Mouse (Mus musculus): ENCODE data around the gene Med13l. TPM values are rescaled to one million over a fixed set of nuclear protein-coding genes. Genes with fewer than 3 reads are reported as not detected.
A peak's percentile ranks its signal among the peaks of the same experiment; 100 is the strongest.

Gene Med13l
- polyA plus RNA-seq, 1 experiment from 2014 or later: 11.5 TPM

DNA sequence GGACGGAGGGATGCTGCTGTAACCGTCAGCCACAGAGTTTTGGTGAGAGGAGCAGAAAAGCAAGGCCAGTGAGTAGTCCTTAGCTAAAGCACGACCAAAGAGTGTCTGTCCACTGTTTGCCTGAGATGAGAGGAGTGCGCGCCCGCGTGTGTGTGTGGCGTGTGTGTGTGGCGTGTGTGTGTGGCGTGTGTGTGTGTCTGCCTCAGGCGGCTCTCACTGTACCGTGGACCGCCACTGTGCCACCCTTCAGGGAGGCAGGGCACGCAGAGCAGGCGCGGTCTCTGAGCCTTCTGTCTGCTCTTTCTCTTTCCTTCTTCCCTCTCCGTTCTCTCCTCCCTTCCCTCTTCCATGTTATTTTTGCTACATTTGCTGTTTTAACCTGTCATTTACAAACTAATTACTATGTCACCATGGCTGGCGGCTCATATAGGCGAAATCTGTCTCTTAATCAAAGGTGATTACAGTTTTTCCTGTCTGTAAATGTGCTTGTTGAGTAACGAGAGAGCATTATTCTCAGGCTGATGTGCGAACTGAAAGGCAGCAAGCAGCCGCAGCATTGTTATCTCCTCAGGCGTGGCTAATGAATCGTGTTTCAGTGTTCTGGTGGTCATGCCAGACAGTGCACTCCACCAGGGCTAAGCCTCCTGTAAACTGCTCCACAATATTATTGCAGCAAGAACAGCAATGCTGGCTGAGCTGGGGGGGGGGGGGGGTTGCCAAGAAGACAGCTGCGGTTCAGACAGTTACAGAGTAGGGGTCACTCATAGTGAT, 106.1 kb downstream of the Med13l start:
- Histone ChIP-seq H3K4me3 (replicated peaks) (peak overlapping the region; percentile 18), H3K4me1 (peaks cover 46% of the 10 kb centered on the region), H3K36me3 (no peaks in the 10 kb centered on the region), H3K9me3 (replicated peaks) (no peaks in the 10 kb centered on the region), H3K9ac (replicated peaks) (peak overlapping the region; percentile 8; the same call in 1 of the 2 replicates), H3K27ac (replicated peaks) (peak overlapping the region; percentile 77), H3K27me3 (replicated peaks) (no peaks in the 10 kb centered on the region), H3K4me2 (peak overlapping the region; percentile 50)
- peak; percentile 77 for ATAC-seq (ENCODE audit: low FRiP score)
- WGBS: 21% methylated on average over 25 of the region's 25 CpGs

DNA sequence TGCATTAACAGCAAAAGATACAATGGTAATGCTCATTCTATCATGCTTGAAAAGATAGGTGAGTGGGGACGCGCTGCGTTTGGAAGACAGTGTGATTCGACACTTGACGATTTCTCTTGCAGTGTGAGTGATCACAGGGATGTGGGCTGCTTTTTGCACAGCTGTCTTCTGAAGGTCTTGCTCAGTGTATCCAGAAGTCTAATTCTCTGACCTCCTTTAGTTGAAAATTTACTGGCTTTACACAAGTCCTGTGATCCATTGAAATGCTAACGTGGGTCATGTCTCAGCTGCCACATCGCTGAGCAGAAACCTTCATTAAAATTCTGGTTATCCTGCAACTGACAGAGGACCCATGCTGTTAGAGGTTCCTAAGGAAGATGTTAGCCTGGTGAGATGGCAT, 107.4 kb downstream of the Med13l start:
- no peak overlapping the region for H3K9ac ChIP-seq (replicated peaks)
- H3K27me3 ChIP-seq (replicated peaks): no peaks in the 10 kb centered on the region
- H3K4me2 ChIP-seq: no peak overlapping the region
- H3K36me3 ChIP-seq: no peaks in the 10 kb centered on the region
- H3K9me3 ChIP-seq (replicated peaks): no peaks in the 10 kb centered on the region
- H3K27ac ChIP-seq (replicated peaks): no peak overlapping the region
- ATAC-seq (ENCODE audit: low FRiP score): no peak
- WGBS: 14% methylated on average over 7 of the region's 7 CpGs
- H3K4me1 ChIP-seq: peaks cover 57% of the 10 kb centered on the region
- H3K4me3 ChIP-seq (replicated peaks): no peak overlapping the region

DNA sequence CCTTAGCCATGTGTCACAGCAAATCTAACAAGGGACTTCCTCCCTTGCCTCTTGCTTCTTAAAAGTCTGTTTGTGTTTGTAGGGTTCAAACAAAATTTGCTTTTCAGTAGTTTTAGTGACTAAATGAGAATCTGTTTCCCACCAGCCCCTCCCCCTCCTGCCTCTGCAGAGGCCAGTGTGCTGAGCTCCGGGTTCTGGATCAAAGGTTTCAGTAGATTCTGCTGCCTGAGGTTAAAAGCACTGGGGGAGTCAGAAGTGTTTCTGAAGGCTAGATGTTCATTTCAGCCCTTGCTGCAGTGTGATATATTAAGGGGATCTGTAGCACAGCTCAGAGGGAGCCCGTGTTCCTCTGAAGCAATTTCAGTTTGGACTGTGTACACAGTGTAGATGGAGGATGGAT, 108.5 kb downstream of the Med13l start:
- Histone ChIP-seq H3K4me3 (replicated peaks) (no peak overlapping the region), H3K27ac (replicated peaks) (no peak overlapping the region), H3K27me3 (replicated peaks) (no peaks in the 10 kb centered on the region), H3K9ac (replicated peaks) (no peak overlapping the region), H3K4me2 (no peak overlapping the region), H3K4me1 (peaks cover 63% of the 10 kb centered on the region), H3K36me3 (no peaks in the 10 kb centered on the region), H3K9me3 (replicated peaks) (no peaks in the 10 kb centered on the region)
- no peak for ATAC-seq (ENCODE audit: low FRiP score)
- WGBS: 17% methylated on average over 2 of the region's 2 CpGs

DNA sequence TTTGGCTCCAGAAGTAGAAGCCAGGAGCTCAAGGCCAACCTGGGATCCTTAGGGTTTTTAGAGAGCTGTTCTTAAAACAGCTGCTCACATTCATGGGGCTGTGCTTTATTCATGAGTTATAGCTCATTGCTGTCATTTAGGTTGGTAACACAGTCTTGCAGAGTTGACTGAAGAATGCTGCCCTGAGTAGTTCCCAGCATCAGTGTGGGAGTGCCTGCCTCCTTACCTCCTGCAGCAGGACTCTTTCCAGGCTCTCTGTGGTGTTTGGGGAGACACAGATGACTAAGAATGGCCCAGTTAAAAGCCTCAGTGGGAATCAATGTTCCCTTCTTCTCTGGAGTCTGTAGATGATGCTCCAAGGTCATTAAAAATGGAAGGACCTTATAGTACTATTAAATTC, 111.6 kb downstream of the Med13l start:
- Histone ChIP-seq H3K4me1 (peaks cover 74% of the 10 kb centered on the region), H3K27me3 (replicated peaks) (no peaks in the 10 kb centered on the region), H3K27ac (replicated peaks) (no peak overlapping the region), H3K9me3 (replicated peaks) (no peaks in the 10 kb centered on the region), H3K4me2 (no peak overlapping the region), H3K9ac (replicated peaks) (no peak overlapping the region), H3K4me3 (replicated peaks) (no peak overlapping the region), H3K36me3 (no peaks in the 10 kb centered on the region)
- ATAC-seq (ENCODE audit: low FRiP score): no peak

DNA sequence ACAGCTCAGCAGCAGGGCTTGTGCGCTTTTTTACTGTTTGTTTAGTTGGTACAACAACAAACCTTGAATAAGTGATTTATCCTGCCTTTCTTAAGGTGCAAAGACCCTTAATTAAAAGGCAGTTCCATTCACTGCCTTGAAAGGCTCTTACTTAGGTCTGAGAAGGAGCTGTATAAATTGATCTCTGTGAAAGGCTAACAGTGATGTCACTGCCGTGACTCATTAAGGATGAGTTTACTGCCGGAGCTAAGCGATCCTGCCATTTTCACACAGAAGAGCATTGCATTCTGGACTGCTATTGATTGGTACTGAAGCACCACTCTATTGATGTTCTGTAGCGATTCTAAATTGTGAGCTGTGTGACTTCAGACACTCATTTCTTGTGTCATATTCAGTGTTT, 113.4 kb downstream of the Med13l start:
- Histone ChIP-seq H3K9ac (replicated peaks) (no peak overlapping the region), H3K27ac (replicated peaks) (peak overlapping the region; percentile 15), H3K9me3 (replicated peaks) (no peaks in the 10 kb centered on the region), H3K27me3 (replicated peaks) (no peaks in the 10 kb centered on the region), H3K36me3 (no peaks in the 10 kb centered on the region), H3K4me1 (peaks cover 73% of the 10 kb centered on the region), H3K4me3 (replicated peaks) (no peak overlapping the region), H3K4me2 (no peak overlapping the region)
- no peak for ATAC-seq (ENCODE audit: low FRiP score)
- 12% methylated on average over 5 of the region's 5 CpGs for WGBS

DNA sequence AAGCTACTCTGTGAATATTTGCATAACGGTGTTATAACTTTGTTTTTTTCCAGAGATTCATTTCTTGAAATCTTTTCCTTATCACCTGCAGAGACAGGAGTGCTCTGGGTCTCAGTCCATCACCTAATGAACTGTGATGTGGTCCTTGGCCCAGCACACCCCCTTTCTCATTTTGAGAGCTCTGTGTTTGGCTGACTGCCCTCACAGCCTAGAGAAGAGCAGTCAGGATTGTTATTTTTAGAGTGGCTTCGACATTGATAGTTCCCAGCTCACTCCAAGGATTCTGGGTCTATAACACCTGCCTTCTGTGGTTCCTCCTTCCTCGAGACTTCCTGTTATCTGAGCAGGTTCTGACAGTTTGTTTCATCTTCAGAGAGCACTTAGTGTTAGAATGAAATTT, 113.8 kb downstream of the Med13l start:
- no peaks in the 10 kb centered on the region for H3K36me3 ChIP-seq
- WGBS: 42% methylated on average over 3 of the region's 3 CpGs
- peaks cover 73% of the 10 kb centered on the region for H3K4me1 ChIP-seq
- H3K27ac ChIP-seq (replicated peaks): peak overlapping the region; percentile 15
- H3K9ac ChIP-seq (replicated peaks): no peak overlapping the region
- no peak overlapping the region for H3K4me3 ChIP-seq (replicated peaks)
- no peak for ATAC-seq (ENCODE audit: low FRiP score)
- H3K9me3 ChIP-seq (replicated peaks): no peaks in the 10 kb centered on the region
- H3K27me3 ChIP-seq (replicated peaks): no peaks in the 10 kb centered on the region
- no peak overlapping the region for H3K4me2 ChIP-seq

DNA sequence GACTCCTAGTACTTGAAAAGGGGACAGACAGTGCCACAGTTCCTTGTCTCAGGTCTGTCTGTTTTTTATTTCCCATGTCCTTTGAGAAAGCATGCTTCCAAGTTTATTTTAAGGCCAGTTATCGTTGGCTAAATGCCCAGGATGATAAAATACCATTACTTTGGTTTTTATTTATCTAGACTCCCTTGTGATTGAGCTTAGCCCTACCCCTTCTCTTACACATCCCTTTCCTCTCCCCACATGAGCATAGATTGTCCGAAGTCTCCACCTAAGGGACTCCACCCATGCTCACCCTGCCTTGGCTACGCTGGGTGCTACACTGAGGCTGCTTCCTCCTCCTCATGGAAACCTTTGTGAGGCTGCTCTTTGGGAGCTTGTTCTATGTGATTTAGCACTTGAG, 115.2 kb downstream of the Med13l start:
- H3K36me3 ChIP-seq: no peaks in the 10 kb centered on the region
- WGBS: 64% methylated on average over 3 of the region's 3 CpGs
- H3K4me1 ChIP-seq: peaks cover 78% of the 10 kb centered on the region
- H3K9ac ChIP-seq (replicated peaks): no peak overlapping the region
- ATAC-seq (ENCODE audit: low FRiP score): no peak
- H3K4me2 ChIP-seq: no peak overlapping the region
- H3K27me3 ChIP-seq (replicated peaks): no peaks in the 10 kb centered on the region
- H3K4me3 ChIP-seq (replicated peaks): no peak overlapping the region
- H3K27ac ChIP-seq (replicated peaks): no peak overlapping the region
- H3K9me3 ChIP-seq (replicated peaks): no peaks in the 10 kb centered on the region

DNA sequence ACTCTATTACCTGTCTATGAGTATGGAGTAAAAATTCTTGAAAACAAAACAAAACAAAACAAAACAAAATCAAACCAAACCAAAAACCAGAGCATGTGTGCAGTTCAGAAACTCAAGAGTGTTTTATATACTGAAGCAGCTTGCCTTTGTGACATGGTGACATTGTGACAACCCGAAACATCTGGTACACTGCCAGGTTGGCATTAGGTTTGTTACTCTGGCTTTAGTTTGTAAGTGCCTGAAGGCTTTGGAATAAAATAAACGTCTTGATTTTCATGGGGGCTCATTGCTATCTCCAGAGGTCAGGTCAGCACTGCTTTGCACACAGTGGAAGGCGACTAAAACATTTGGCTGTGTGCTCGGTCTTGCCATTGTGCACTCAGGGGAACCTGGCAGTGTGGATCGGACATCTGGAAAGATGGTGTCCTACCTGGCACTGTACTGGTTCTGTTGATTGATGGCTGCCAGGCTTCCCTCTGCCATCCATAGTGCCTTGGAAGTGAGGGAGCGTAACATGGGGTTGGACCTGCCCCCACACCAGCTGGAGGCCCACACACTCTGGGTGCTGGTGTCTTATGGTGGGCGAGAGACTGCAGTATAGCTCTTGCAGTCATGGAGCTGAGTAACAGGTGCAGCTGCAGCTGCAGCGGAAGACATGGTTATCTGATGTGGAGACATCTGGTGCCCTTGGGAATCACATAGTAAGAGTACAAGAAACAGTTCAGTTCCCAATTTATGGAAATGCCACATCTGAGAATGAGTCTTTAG, 115.9 kb downstream of the Med13l start:
- H3K9ac ChIP-seq (replicated peaks): no peak overlapping the region
- no peak overlapping the region for H3K4me3 ChIP-seq (replicated peaks)
- no peak overlapping the region for H3K4me2 ChIP-seq
- no peak overlapping the region for H3K27ac ChIP-seq (replicated peaks)
- peaks cover 77% of the 10 kb centered on the region for H3K4me1 ChIP-seq
- WGBS: 68% methylated on average over 8 of the region's 8 CpGs
- no peaks in the 10 kb centered on the region for H3K27me3 ChIP-seq (replicated peaks)
- H3K9me3 ChIP-seq (replicated peaks): no peaks in the 10 kb centered on the region
- H3K36me3 ChIP-seq: no peaks in the 10 kb centered on the region
- no peak for ATAC-seq (ENCODE audit: low FRiP score)

DNA sequence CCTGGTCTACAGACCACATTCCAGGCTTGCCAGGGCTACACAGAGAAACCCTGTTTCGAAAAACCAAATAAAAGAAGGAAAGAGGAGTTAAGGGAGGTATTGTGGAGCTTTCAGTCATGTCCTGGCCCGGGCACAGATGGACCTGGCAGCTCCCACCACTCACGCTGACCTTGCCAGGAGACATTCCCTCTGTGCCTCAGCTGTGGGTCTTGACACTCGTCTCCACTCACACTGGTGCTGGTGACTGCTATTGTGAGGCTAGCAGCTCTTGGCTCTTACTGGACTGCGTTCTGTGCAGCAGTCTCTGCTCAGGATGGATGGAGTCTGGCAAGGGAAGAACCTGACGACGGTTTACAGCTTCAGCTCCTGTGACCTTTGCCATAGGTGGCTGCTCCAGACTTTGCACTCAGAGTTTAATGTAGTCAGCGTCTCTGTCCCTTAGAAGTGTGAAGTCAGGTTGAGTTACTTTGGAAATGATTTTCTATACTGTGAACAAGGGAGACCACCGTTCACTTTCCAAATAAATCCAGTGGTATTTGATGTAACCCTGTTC, 118.9 kb downstream of the Med13l start:
- no peak for ATAC-seq (ENCODE audit: low FRiP score)
- no peaks in the 10 kb centered on the region for H3K9me3 ChIP-seq (replicated peaks)

DNA sequence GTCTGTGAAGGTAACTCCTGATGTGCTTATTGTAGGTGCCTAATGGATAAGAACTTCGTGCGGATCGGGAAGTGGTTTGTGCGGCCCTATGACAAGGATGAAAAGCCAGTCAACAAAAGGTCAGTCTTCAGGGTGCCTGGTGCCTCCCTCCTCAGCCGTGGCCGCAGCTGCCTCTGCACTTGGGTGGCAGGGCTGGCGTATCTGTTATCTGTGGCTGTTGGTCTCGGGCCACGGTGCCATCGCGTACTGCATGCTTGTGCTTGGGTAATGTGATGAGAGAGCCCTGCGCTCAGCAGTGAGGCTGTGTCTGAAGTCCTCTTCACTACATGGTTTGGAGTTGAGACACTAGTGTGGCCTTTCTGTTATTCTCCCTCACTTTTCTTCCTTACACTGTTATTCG, 120.4 kb downstream of the Med13l start:
- Histone ChIP-seq H3K4me1 (peaks cover 43% of the 10 kb centered on the region), H3K27ac (replicated peaks) (no peak overlapping the region), H3K4me2 (no peak overlapping the region), H3K9me3 (replicated peaks) (no peaks in the 10 kb centered on the region), H3K9ac (replicated peaks) (no peak overlapping the region), H3K36me3 (0 out of 2 replicates have a peak, but pooled peaks cover 9% of the 10 kb centered on the region), H3K27me3 (replicated peaks) (no peaks in the 10 kb centered on the region), H3K4me3 (replicated peaks) (no peak overlapping the region)
- 85% methylated on average over 13 of the region's 13 CpGs for WGBS
- no peak for ATAC-seq (ENCODE audit: low FRiP score)

More for the DNA sequence above, 118.9 kb downstream of the Med13l start:
- Histone ChIP-seq H3K27ac (replicated peaks) (no peak overlapping the region), H3K9ac (replicated peaks) (no peak overlapping the region), H3K4me2 (no peak overlapping the region), H3K27me3 (replicated peaks) (no peaks in the 10 kb centered on the region), H3K4me3 (replicated peaks) (no peak overlapping the region), H3K36me3 (0 out of 2 replicates have a peak, but pooled peaks cover 9% of the 10 kb centered on the region), H3K4me1 (peaks cover 48% of the 10 kb centered on the region)
- WGBS: 65% methylated on average over 9 of the region's 9 CpGs

DNA sequence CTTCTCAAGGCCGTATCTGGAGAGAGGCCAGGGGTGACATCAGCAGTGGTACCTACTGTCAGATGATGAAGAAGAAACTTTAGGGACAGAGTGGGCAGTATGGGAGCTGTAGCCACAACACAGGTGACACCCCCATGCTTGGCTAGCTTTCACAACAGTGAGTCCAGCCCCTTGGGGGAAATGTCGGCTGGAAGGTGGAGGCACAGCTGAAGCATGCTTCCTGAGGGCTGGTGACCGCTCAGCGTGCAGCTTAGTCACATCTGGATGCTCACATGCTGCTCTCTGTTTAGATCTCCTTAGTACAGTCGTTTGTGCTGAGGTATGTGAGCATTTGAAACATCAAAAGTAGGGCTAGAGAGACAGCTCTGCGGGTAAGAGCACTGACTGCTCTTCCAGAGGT, 121.5 kb downstream of the Med13l start:
- H3K4me3 ChIP-seq (replicated peaks): no peak overlapping the region
- H3K27me3 ChIP-seq (replicated peaks): no peaks in the 10 kb centered on the region
- no peak for ATAC-seq (ENCODE audit: low FRiP score)
- H3K4me1 ChIP-seq: peaks cover 37% of the 10 kb centered on the region
- no peaks in the 10 kb centered on the region for H3K9me3 ChIP-seq (replicated peaks)
- 0 out of 2 replicates have a peak, but pooled peaks cover 9% of the 10 kb centered on the region for H3K36me3 ChIP-seq
- H3K4me2 ChIP-seq: no peak overlapping the region
- WGBS: 82% methylated on average over 6 of the region's 6 CpGs
- no peak overlapping the region for H3K9ac ChIP-seq (replicated peaks)
- H3K27ac ChIP-seq (replicated peaks): no peak overlapping the region

DNA sequence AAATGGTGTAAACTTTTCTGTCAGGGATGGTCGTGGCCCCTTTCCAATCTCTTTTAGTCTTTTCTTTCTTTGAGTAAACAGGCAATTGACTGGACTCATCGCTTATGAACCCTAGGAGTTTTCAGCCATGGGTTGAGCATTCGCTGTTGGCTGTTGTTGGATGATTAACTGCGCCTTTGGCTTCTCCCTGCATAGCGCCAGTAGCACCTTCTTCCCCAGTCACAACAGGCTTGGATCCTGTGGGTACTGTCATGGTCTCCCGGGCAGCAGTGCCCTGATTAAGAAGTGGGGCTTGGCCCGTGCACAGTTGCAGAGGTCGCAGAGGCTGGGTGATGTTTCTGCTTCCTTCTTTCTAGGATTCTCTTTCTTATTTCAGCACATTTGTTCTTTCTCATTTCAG, 124.7 kb downstream of the Med13l start:
- Histone ChIP-seq H3K9ac (replicated peaks) (no peak overlapping the region), H3K4me2 (no peak overlapping the region), H3K4me1 (peaks cover 30% of the 10 kb centered on the region), H3K9me3 (replicated peaks) (no peaks in the 10 kb centered on the region), H3K27me3 (replicated peaks) (no peaks in the 10 kb centered on the region), H3K4me3 (replicated peaks) (no peak overlapping the region), H3K27ac (replicated peaks) (no peak overlapping the region), H3K36me3 (0 out of 2 replicates have a peak, but pooled peaks cover 9% of the 10 kb centered on the region)
- ATAC-seq (ENCODE audit: low FRiP score): no peak
- WGBS: 52% methylated on average over 8 of the region's 8 CpGs

All from neural tube, embryonic 15.5 days (tissue).